Mouse (Mus musculus) liver (tissue): ENCODE measurements around the gene Zfp335.

Source experiments
- DNase-seq: peaks from one replicate; pipeline ENCODE4 v3.0.0-alpha.2; 2020; ENCODE audit warnings: mixed read lengths

Gene Zfp335

GRCm38 (mm10) chr2:164924100-164924857 lies 12.7 kb upstream of the Zfp335 start:
- DNase-seq: peak; percentile 75

DNA sequence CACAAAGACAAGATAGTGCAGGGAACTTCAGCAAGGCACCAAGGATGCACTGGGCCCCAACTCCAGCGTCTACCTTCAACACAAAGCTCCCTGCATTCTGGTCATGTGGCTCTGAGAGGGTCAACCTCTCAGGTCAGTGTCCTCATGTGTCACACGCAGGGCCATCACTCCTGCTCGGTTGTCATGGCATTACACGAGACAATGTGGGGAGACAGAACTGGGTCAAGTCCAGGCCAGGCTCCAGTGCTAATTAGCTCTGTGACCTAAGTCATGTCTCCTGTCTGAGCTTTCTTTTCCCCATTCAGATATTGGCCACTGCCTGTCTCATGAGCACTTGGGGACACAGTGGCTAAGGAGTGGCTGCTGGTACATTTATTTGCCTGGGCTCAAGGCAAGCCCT lies 11.7 kb upstream of the Zfp335 start:
- DNase-seq: no peak

DNA sequence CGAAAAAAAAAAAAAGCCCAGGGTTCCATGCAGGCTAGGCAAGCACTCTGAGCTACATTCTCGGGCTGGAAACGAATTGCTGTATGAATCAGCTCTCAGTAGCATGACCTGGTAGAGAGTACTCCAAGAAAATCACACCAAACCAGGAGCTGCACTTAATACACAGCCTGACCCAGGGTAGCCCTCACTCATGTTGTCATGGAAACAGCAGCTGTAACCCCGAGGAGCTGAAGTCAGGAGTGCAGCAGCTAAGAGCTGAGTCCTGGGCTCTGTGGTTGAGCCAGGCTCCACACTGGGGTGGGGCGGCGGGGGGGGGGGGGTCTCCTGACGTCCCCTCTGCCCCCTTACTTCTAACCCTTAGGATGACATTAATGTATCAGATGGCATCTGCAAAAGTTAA lies 10.4 kb upstream of the Zfp335 start:
- no peak for DNase-seq

DNA sequence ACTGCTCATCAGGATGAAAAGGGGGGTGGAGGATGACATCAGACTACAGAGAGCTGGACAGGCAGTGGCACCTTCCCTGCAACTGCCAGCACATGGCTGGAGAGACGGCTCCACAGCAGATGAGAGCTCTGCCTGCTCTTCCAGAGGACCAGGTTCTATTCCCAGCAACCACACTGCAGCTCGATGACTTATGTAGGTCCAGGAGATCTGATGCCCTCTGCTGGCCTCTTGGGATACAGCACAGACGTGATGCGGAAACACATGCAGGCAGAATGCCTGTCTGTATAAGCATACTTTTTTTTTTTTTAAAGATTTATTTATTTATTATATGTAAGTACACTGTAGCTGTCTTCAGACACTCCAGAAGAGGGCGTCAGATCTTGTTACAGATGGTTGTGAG lies 6.8 kb upstream of the Zfp335 start:
- peak; percentile 48 for DNase-seq

DNA sequence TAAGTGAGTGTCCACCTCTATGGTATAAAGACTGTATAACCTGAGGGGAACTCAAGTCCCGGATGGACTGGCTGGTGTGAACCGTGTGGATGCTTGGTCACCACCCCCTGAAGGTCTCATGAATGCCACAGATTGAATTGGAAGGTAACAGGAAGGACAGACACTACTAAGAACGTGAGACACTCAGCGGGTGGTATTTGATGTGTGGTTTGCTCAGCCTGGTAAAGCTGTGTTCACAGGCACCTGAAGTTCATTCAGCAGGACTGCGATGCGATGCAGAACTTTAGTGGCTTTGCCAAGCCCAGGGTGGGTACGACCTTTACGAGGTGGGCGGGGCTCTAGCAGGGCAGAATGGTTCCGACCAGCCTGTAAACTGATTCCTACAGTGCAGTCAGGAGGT lies 5.8 kb upstream of the Zfp335 start:
- no peak for DNase-seq

DNA sequence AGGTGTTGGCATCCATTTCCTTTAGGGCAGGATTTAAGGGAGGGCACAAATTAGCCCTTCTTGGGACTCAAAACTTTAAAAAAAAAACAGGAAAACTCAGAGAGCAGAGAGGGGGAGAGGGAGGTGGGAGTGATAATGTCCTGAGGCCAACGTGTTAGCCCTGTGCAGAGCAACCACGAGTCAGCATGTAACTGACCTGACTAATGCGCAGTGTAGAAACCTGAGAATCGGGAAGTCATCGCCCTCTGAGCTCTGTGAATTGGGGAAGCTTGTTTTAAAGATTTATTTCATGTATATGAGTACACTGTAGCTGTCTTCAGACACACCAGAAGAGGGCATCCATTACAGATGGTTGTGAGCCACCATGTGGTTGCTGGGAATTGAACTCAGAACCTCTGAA lies 5.3 kb upstream of the Zfp335 start:
- DNase-seq: no peak

GRCm38 (mm10) chr2:164913428-164913786 lies 1.9 kb upstream of the Zfp335 start:
- peak; percentile 64 for DNase-seq

- no peak for DNase-seq
These were observed 1.3 kb upstream of the Zfp335 start for GRCm38 (mm10) chr2:164912749-164913427.

GRCm38 (mm10) chr2:164912151-164912550 lies 594 bp upstream of the Zfp335 start:
- peak; percentile 40 for DNase-seq

GRCm38 (mm10) chr2:164910360-164911061 lies 1.0 kb downstream of the Zfp335 start:
- DNase-seq: peak; percentile 62

GRCm38 (mm10) chr2:164909542-164909941 lies 2.0 kb downstream of the Zfp335 start:
- peak; percentile 56 for DNase-seq

- no peak for DNase-seq
These were observed 2.5 kb downstream of the Zfp335 start for GRCm38 (mm10) chr2:164909100-164909499.

DNA sequence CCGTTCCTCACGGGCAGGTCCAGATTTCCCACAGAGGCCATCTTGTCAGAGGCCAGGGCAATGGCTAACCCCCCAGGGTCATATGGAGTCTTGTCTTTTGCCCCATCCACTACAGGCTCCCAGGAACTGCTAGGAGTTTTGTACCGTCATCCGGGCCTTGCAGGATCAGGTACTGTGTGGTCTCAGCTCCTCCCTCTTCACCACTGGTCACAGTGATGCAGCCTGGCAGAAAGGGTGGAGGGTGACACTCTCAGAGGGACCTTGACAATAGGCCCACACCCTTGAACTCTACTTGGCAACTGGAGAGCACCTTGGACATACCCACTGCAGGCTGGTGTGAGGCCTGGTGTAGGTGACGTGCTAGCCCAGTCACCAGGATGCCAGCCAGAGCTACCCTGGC lies 3.5 kb downstream of the Zfp335 start:
- DNase-seq: no peak

GRCm38 (mm10) chr2:164907511-164907910 lies 4.0 kb downstream of the Zfp335 start:
- no peak for DNase-seq

DNA sequence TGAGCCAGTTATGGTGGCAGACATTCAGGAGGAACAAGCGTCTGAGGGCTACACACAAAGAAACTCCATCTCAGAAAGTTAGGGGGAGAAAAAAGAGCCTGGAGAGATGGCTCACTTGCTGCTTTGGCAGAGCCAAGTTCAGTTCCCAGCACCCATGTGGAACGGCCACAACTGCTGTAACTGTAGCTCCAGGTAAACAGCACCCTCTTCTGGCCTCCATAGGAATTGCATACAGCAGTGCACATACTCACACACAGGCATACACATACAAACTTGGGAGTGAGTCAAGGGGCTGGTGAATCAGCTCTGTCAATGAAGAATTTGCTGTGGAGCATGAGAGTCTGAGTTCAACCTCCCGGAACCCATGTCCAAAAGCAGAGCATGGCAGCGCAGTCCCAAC lies 5.5 kb downstream of the Zfp335 start:
- DNase-seq: no peak

GRCm38 (mm10) chr2:164903496-164903895 lies 8.1 kb downstream of the Zfp335 start:
- no peak for DNase-seq

DNA sequence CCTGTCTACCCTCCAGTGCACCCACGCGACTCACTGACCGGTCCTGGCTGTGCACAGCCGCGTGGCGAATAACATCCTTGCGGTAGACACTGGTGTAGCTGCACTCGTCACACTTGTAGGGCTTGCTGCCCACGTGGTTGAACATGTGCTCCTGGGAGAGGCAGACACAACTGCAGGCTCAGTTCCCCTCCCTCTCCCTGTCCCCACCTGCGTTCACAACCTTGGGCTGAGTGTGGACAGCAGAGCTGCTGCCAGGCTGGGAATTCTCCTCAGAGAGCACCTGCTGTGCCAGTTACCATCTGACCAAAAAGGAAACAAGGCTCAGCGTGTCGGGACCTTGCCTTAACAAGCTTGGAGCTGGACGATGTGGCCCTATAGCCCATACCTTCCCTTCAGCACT lies 10.2 kb downstream of the Zfp335 start:
- no peak for DNase-seq

DNA sequence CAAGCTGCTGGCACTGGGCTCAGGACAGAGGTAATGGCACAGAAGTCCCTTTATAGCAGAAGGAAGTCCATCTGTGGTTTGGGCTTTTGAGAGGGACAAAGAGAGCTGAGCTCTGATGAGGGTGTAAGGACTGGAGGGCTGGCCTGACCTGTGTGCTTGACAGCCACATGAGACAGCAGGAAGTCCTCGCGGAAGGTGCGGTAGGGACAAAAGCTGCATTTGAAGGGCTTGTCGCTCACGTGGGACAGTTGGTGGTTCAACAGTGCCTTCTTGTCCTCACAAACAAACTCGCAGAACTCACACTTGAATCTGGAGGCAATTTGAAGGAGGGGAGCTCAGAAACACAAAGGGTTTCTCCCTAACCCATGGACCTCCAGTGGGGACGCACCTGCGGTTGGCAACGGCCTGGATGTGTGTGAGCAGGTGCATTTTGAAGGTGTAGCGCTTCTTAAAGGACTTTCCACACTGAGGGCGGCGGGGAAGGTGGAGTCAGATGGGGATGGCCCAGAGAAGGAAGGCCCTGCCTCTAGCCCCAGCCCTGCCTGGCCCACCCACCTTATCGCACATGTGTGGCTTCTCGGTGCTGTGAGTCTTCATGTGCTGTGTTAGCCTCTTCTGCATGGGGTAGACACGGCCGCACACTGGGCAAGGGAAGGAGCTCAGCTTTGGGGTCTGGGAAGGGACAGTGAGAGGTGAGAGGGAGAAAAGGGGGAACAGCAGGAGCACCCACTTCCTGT lies 11.7 kb downstream of the Zfp335 start:
- no peak for DNase-seq

GRCm38 (mm10) chr2:164899034-164899433 lies 12.5 kb downstream of the Zfp335 start:
- DNase-seq: no peak

GRCm38 (mm10) chr2:164898008-164898407 lies 13.5 kb downstream of the Zfp335 start:
- no peak for DNase-seq

- DNase-seq: no peak
These were observed 15.7 kb downstream of the Zfp335 start for GRCm38 (mm10) chr2:164895885-164896284.

DNA sequence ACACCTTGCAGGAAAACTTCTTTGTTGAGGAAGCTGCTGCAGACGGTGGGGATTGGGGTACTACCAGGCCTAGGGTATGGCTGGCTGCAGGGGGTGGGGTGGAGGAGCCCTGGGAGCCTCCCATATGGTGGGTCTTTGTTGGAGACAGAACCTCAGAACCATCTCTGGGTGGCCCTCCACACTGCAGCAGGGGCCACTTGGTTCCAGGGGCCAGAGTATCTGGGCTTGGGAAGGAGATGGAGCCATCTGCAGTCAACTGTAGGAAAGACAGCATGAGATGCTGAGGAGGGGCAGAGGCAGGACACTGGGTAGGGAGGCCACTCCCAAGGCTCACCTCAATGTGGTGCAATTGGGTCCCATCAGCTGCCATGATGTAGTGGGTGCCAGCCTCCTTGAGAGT lies 16.9 kb downstream of the Zfp335 start:
- no peak for DNase-seq

GRCm38 (mm10) chr2:164894048-164894447 lies 17.5 kb downstream of the Zfp335 start:
- DNase-seq: no peak
